Mouse (Mus musculus): ENCODE measurements around the gene Hmga2.
"Not testable (repeated sequence)": the region's sequence is repeated elsewhere in the genome, so short reads cannot be mapped to it uniquely, and the experiment has no call there.

Hmga2 gene

DNA sequence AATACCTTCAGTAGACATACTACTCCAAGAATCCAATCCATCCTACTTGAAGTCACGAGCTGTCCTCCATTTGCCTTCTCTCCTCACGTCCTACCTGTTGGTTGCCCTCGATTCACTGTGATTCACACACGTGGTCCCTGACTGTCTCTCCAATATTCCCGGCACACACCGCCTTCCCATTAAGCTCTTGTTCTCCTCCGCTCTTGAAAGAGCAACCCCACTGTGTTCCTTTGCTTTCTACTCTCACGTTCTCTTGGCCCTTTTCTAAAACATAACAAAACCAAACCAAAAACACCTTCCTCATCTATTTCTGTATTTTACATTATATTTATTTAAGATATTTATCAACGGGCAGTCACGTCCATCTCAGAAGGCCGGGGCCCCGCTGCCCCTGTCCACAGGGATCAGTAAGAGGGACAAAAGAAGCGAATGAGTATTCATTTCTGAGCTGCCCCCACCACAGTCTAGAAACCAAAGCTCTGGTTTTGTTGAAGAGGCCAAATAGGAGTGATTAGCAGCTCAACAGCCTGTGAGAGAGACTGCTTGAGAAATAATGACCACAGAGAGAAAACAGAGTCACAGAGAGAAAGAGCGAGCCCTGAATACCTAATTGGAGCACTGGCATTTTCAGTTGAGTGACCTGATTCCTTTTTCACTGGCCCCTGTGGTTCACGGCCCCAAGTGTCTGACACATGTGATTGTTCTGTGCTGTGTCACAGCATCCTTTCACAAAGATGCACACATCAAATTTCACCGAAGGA lies 131.5 kb downstream of the Hmga2 start:
- in situ Hi-C loops (cut with MboI): no loop called here

DNA sequence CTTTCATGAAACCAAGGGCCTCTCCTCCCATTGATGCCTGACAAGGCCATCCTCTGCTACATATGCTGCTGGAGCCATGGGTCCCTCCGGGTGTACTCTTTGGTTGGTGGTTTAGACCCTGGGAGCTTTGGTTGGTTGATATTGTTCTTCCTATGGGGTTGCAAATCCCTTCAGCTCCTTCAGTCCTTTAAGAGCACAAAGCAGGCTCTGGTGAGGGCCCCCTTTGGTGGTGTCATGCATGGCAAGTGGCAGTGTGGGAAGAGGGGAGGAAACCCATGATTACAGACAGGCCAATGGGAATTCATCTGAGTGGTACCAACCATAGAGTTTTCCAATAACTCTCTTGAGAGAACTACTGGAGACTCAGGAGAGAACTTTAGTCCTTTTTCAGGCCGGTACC lies 136.4 kb downstream of the Hmga2 start:
- in situ Hi-C loops (cut with MboI): not testable (repeated sequence)

DNA sequence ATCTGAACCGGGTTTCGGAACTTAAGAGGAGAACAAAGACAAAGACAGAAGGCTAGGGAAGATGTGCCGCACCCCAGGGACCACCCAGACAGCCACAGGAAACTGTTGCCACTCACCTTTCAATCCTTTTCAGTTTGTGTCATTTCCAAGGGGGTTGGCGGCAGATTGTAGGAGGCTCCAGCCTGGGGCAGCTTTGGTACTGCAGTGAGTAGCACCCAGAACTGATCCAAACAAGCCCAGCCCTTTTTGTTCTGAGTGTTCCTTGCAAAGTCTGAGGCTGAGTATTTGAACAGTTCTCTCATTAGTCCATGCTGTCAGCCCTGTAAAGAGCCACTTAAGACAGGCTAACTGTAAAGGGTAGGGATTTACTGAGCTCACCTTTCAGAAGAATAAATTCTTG lies 136.9 kb downstream of the Hmga2 start:
- in situ Hi-C loops (cut with MboI): no loop called here

DNA sequence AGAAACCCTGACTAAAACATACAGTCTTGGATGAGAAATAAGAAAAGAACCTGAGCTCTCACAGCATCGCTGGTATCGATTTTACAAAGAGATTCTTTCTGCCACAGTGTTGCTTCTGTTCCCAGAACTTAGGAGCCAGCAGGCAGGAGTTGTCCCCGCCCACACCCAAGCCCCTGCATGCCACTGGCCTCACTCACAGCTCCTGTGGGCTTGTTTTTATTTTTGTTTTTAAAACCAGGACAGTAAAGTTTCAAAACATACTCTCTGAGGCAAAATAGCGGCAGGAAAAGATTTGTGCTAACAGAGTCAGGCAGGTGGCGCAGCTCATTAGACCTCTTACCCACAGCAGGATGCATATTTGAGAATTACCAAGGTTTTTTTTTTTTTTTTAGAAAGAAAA lies 137.4 kb downstream of the Hmga2 start:
- in situ Hi-C loops (cut with MboI): no loop called here

DNA sequence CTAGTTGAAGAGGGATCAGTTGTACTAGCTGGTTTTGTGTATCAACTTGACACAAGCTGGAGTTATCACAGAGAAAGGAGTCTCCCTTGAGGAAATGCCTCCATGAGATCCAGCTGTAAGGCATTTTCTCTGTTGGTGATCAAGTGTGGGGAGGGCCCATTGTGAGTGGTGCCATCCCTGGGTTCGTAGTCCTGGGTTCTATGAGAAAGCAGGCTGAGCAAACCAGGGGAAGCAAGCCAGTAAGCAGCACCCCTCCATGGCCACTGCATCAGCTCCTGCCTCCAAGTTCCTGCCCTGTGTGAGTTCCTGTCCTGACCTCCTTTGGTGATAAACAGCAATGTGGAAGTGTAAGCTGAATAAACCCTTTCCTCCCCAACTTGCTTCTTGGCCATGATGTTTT lies 137.8 kb downstream of the Hmga2 start:
- in situ Hi-C loops (cut with MboI): not testable (repeated sequence)

DNA sequence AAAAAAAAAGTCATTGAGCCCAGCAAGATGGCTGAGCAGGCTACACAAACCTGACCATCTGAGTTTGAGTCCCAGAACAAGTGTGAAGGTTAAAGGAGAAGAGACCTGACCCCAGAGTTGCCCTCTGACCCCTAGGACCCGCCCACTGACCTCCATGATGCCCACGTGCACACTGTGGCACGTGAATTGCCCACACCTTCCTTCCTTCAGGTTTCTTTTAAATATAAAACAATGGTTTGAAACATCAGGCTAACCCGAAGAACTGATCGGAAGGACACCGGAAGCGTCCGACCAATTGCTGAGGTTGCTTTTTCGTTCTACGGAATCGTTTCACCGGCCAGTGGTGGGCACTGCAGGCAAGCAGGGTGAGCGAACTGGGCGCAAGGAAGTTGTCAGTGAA lies 148.3 kb downstream of the Hmga2 start:
- in situ Hi-C loops (cut with MboI): no loop called here

DNA sequence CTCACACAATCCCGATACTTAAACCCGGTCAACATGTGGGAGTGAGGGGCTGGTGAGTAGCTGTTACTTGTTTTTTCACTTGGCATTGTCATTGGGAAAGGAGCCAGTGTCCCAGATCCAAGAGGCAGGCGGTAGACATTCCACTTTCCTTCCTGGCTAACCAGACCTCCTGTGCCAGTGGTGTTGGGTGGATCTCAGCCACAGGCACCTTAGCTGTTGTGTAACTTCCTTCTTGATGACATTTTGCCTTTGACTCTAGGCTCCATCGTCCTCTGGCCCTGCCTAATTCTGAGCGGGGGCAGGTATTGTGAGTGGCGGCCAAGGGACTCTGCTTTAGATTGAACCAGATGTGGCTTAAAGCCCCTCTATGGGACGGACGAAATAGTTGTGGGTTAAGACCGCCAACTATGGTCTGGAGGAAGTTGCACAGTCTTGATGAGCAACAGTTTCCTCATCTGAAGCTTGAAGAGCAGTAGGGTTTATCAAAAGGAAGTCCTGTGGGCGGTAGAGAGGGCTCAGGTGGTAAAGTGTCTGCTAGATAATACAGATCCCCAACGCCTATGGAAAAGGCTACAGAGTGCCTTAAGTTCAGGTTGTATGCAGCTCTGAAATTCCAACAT lies 152.6 kb downstream of the Hmga2 start:
- in situ Hi-C loops (cut with MboI): no loop called here

DNA sequence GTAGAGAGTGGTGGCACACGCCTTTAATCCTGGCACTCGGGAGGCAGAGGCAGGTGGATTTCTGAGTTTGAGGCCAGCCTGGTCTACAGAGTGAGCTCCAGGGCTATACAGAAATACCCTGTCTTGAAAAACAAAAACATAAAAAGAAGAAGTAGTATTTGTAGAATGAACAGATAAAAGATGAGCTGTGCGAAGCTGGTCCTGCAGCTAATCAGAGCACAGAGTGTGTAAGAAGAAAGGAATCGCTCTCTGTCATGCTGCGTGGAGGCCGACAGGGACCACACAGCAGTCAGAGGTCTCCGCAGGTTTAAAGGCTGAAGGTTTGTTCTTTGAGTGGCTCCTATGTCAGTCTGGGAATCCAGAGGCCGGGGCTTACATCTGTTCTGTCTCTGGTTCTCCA lies 153.5 kb downstream of the Hmga2 start:
- in situ Hi-C loops (cut with MboI): no loop called here

DNA sequence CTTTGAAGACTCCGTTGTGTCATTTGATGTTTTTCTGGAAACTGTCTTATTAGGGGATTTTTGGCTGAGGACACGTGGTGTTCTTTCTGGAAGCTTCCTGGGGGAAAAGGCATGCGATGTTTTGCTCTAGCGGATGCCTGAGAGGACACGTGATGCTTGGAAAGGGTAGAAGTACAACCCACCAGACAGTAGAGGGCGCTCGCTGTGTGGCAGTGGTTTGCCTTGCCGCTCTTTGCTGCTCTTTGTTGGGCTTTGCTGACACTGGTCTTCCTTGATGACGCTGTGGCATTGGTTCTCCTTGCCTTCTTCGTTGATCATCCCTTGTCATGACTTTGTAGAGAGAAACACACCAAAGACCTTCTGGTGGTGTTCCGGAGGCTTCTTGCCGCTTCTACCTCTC lies 156.7 kb downstream of the Hmga2 start:
- in situ Hi-C loops (cut with MboI): no loop called here
